Mouse (Mus musculus) myocyte (in vitro differentiated cells): ENCODE measurements around the gene Lrp1. TPM values are rescaled to one million over a fixed set of nuclear protein-coding genes. Genes with fewer than 3 reads are reported as not detected.

Experiments used
- H3K27me3 ChIP-seq: one replicate; pipeline ENCODE4 v1.6.1; 2011; ENCODE audit not compliant: control insufficient read depth, insufficient read depth, insufficient read length
- H3K36me3 ChIP-seq: one replicate; pipeline ENCODE4 v1.6.1; 2011; ENCODE audit not compliant: control insufficient read depth, insufficient read depth
- H3K4me2 ChIP-seq: one replicate; pipeline ENCODE4 v1.6.1; 2011; ENCODE audit warnings: low read depth, control low read depth
- H3K4me3 ChIP-seq: one replicate; pipeline ENCODE4 v1.5.1; 2011; ENCODE audit warnings: mild to moderate bottlenecking, control low read depth, moderate library complexity
- H3K79me2 ChIP-seq: one replicate; pipeline ENCODE4 v1.6.1; 2011; ENCODE audit not compliant: control insufficient read depth, insufficient read depth
- H3ac ChIP-seq: one replicate; pipeline ENCODE4 v1.6.1; 2011; ENCODE audit not compliant: control insufficient read depth, insufficient read length
- CEBPB ChIP-seq: IDR thresholded peaks from 2 replicates; pipeline ENCODE4 v1.6.1; 2011; ENCODE audit warnings: mild to moderate bottlenecking, moderate library complexity; ENCODE audit not compliant: poor library complexity, insufficient read depth, severe bottlenecking
- E2F4 ChIP-seq: IDR thresholded peaks from one replicate; pipeline ENCODE4 v1.6.1; 2011; ENCODE audit warnings: mild to moderate bottlenecking, control low read depth, moderate library complexity; ENCODE audit not compliant: insufficient read depth
- MAX ChIP-seq: IDR thresholded peaks from one replicate; pipeline ENCODE4 v1.6.1; 2011; ENCODE audit warnings: low read depth, mild to moderate bottlenecking, control low read depth
- MYOD1 ChIP-seq, 3 experiments: IDR thresholded peaks; one replicate each; pipeline ENCODE4 v1.6.1; 2011; ENCODE audit warnings: control low read depth in 2 of 3, low read depth in 2 of 3, mild to moderate bottlenecking in 2 of 3, moderate library complexity in 1 of 3; ENCODE audit not compliant: insufficient read length in 2 of 3, control insufficient read depth in 1 of 3
- MYOG ChIP-seq, 3 experiments: IDR thresholded peaks; one replicate each; pipeline ENCODE4 v1.6.1; 2011; ENCODE audit warnings: control low read depth in 2 of 3, low read depth in 2 of 3, mild to moderate bottlenecking in 2 of 3; ENCODE audit not compliant: insufficient read length in 2 of 3, control insufficient read depth in 1 of 3, insufficient read depth in 1 of 3
- POLR2A ChIP-seq: IDR thresholded peaks from one replicate; pipeline ENCODE4 v1.6.1; 2011; ENCODE audit warnings: low read depth, mild to moderate bottlenecking, control low read depth, moderate library complexity; ENCODE audit not compliant: insufficient read length
- POLR2AphosphoS2 ChIP-seq: IDR thresholded peaks from one replicate; pipeline ENCODE4 v1.6.1; 2011; ENCODE audit warnings: low read depth, control low read depth; ENCODE audit not compliant: insufficient read length
- REST ChIP-seq: IDR thresholded peaks from one replicate; pipeline ENCODE4 v1.6.1; 2011; ENCODE audit warnings: mild to moderate bottlenecking, control low read depth, moderate library complexity; ENCODE audit not compliant: insufficient read depth, insufficient read length
- SRF ChIP-seq: IDR thresholded peaks from one replicate; pipeline ENCODE4 v1.6.1; 2011; ENCODE audit warnings: low read depth; ENCODE audit not compliant: control insufficient read depth, insufficient read length
- TCF12 ChIP-seq: IDR thresholded peaks from one replicate; pipeline ENCODE4 v1.6.1; 2011; ENCODE audit warnings: mild to moderate bottlenecking, control low read depth; ENCODE audit not compliant: poor library complexity, insufficient read depth, severe bottlenecking
- TCF3 ChIP-seq: IDR thresholded peaks from one replicate; pipeline ENCODE4 v1.6.1; 2011; ENCODE audit warnings: low read depth, control low read depth; ENCODE audit not compliant: insufficient read length
- USF1 ChIP-seq: IDR thresholded peaks from one replicate; pipeline ENCODE4 v1.6.1; 2011; ENCODE audit warnings: low read depth, mild to moderate bottlenecking, control low read depth, moderate library complexity
- polyA plus RNA-seq: library from polyadenylated mRNA; unstranded; fragments of >200 nt; fragmentation: generic; extraction: Trizol; gene quantifications from one replicate; pipeline ENCODE4 v1.2.1, GENCODE M21; 2012; ENCODE audit warnings: missing spikeins

Lrp1 gene
- polyA plus RNA-seq, 1 experiment = 244 TPM

- no peak overlapping the region for H3ac ChIP-seq
- peaks cover 23% of the 10 kb centered on the region for H3K36me3 ChIP-seq
- no peaks in the 10 kb centered on the region for H3K79me2 ChIP-seq
- H3K4me2 ChIP-seq = no peak overlapping the region
- no peak overlapping the region for H3K4me3 ChIP-seq
- no peaks in the 10 kb centered on the region for H3K27me3 ChIP-seq
- no peak for TF ChIP-seq POLR2AphosphoS2
- no peak for TF ChIP-seq POLR2A
- TF ChIP-seq USF1 = no peak
- no peak for TF ChIP-seq TCF3
- TF ChIP-seq TCF12 = no peak
- TF ChIP-seq MAX = no peak
- no peak for TF ChIP-seq CEBPB
- TF ChIP-seq REST = no peak
- TF ChIP-seq MYOD1 (IDR thresholded peaks at IDR 0.05; ENCODE audit: control insufficient read depth in 1 of 3, insufficient read length in 2 of 3, low read depth in 2 of 3) = no peak
- TF ChIP-seq SRF = no peak
- TF ChIP-seq MYOG (IDR thresholded peaks at IDR 0.05; ENCODE audit: control insufficient read depth in 1 of 3, insufficient read depth in 1 of 3, insufficient read length in 2 of 3, low read depth in 2 of 3) = no peak
- TF ChIP-seq E2F4 = no peak
These were observed 121.4 kb downstream of the Lrp1 start for GRCm38 (mm10) chr10:127499516-127499915.

GRCm38 (mm10) chr10:127496156-127496555, 124.8 kb downstream of the Lrp1 start:
- no peak overlapping the region for H3K4me3 ChIP-seq
- TF ChIP-seq E2F4 = no peak
- TF ChIP-seq CEBPB = no peak
- no peak for TF ChIP-seq REST
- no peak for TF ChIP-seq TCF3
- TF ChIP-seq MYOG (IDR thresholded peaks at IDR 0.05; ENCODE audit: control insufficient read depth in 1 of 3, insufficient read depth in 1 of 3, insufficient read length in 2 of 3, low read depth in 2 of 3) = no peak
- no peak for TF ChIP-seq MYOD1 (IDR thresholded peaks at IDR 0.05; ENCODE audit: control insufficient read depth in 1 of 3, insufficient read length in 2 of 3, low read depth in 2 of 3)

GRCm38 (mm10) chr10:127492118-127492517, 128.8 kb downstream of the Lrp1 start:
- Histone ChIP-seq H3K27me3 (no peaks in the 10 kb centered on the region), H3K79me2 (no peaks in the 10 kb centered on the region), H3K4me3 (no peak overlapping the region), H3K36me3 (peaks cover 40% of the 10 kb centered on the region), H3ac (no peak overlapping the region), H3K4me2 (no peak overlapping the region)
- TF ChIP-seq MAX = no peak
- TF ChIP-seq USF1 = no peak
- TF ChIP-seq CEBPB = no peak
- TF ChIP-seq POLR2A = no peak
- no peak for TF ChIP-seq TCF3
- no peak for TF ChIP-seq TCF12
- TF ChIP-seq MYOD1 (IDR thresholded peaks at IDR 0.05; ENCODE audit: control insufficient read depth in 1 of 3, insufficient read length in 2 of 3, low read depth in 2 of 3) = no peak
- no peak for TF ChIP-seq E2F4
- no peak for TF ChIP-seq SRF
- no peak for TF ChIP-seq MYOG (IDR thresholded peaks at IDR 0.05; ENCODE audit: control insufficient read depth in 1 of 3, insufficient read depth in 1 of 3, insufficient read length in 2 of 3, low read depth in 2 of 3)
- no peak for TF ChIP-seq POLR2AphosphoS2

More at GRCm38 (mm10) chr10:127496156-127496555, 124.8 kb downstream of the Lrp1 start:
- Histone ChIP-seq H3K36me3 (peaks cover 28% of the 10 kb centered on the region), H3ac (no peak overlapping the region), H3K4me2 (no peak overlapping the region), H3K27me3 (no peaks in the 10 kb centered on the region), H3K79me2 (no peaks in the 10 kb centered on the region)

GRCm38 (mm10) chr10:127491128-127491512, 129.8 kb downstream of the Lrp1 start:
- Histone ChIP-seq H3K4me3 (no peak overlapping the region), H3K27me3 (no peaks in the 10 kb centered on the region), H3K79me2 (no peaks in the 10 kb centered on the region), H3ac (no peak overlapping the region), H3K4me2 (no peak overlapping the region), H3K36me3 (peaks cover 41% of the 10 kb centered on the region)
- no peak for TF ChIP-seq MYOG (IDR thresholded peaks at IDR 0.05; ENCODE audit: control insufficient read depth in 1 of 3, insufficient read depth in 1 of 3, insufficient read length in 2 of 3, low read depth in 2 of 3)
- no peak for TF ChIP-seq TCF12
- no peak for TF ChIP-seq POLR2A
- no peak for TF ChIP-seq CEBPB
- TF ChIP-seq E2F4 = no peak
- no peak for TF ChIP-seq MYOD1 (IDR thresholded peaks at IDR 0.05; ENCODE audit: control insufficient read depth in 1 of 3, insufficient read length in 2 of 3, low read depth in 2 of 3)
- TF ChIP-seq MAX = no peak
- TF ChIP-seq REST = no peak
- no peak for TF ChIP-seq SRF
- no peak for TF ChIP-seq TCF3
- no peak for TF ChIP-seq POLR2AphosphoS2
- no peak for TF ChIP-seq USF1
